Comparison of ENCODE assay signal across 11 mouse cellular contexts in the genomic region with DNA sequence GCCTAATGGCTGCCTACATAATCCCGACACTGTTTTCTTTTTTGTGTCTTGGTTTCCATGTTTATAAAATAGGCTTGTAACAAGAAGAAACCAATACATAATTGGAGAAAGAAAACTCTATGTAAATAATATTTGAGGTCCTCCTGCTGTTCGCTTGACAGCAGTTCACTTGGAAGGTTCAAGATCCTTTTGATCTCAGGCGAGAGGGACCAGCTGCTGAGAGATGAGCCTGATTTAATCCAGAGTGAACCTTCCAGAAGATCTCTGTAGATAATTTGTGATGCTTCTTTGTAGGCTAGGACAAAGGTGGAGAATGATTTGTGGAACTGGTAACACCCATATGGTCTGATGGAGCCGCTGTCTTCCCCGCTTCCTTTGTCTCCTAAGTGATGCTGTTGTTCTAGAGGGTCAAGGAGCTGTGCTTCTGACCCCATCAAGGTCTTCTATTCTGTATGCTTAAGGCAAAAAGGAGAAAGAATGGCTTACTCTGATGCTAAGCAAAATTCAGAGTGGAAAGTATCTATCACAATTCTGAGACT. TPM values are rescaled to one million over a fixed set of nuclear protein-coding genes. Genes with fewer than 3 reads are reported as not detected.
DNase-seq lines count a peak whose midpoint lies in the region; ATAC-seq and TF ChIP-seq lines count a peak whose summit lies in the region.
"Had no signal": no experiment of that assay in that cellular context is flagged by ENCODE, and none has a peak within 500 bp of the region (broad histone marks: within the 10 kb centered on the region; RNA-seq: fewer than 3 reads in every experiment).

No protein-coding gene starts in this region.

- no peak for TF ChIP-seq CTCF in lung, adult 2 months (IDR thresholded peaks at IDR 0.05; ENCODE audit: insufficient read depth, low read length)
- TF ChIP-seq CTCF in stomach, postnatal 0 days (IDR thresholded peaks at IDR 0.05; ENCODE audit: low read depth): no peak

- no peaks in the 10 kb centered on the region for H3K9me3 ChIP-seq in heart, embryonic 12.5 days (replicated peaks)
- no peaks in the 10 kb centered on the region for H3K9me3 ChIP-seq in lung, embryonic 15.5 days
- H3K9me3 ChIP-seq in liver, embryonic 11.5 days (ENCODE audit: control insufficient read depth, low read length): no peaks in the 10 kb centered on the region
- no peaks in the 10 kb centered on the region for H3K9me3 ChIP-seq in stomach, postnatal 0 days (ENCODE audit: control insufficient read depth, low read length)
- H3K9me3 ChIP-seq in forebrain, embryonic 10.5 days: no peaks in the 10 kb centered on the region
- H3K9me3 ChIP-seq: limb, embryonic 13.5 days; neural tube, embryonic 12.5 days had no signal

- TF ChIP-seq POLR2A in lung, adult 2 months (IDR thresholded peaks at IDR 0.05; ENCODE audit: borderline replicate concordance, extremely low read depth, low read depth, low read length): no peak

- H3K27ac ChIP-seq in heart, embryonic 12.5 days (ENCODE audit: poor library complexity, severe bottlenecking): peak overlapping the region; percentile 85
- peak overlapping the region; percentile 89 for H3K27ac ChIP-seq in lung, embryonic 15.5 days
- peak overlapping the region; percentile 4; the same call in 1 of the 2 replicates for H3K27ac ChIP-seq in liver, embryonic 11.5 days (ENCODE audit: low read depth, low read length)
- H3K27ac ChIP-seq in stomach, postnatal 0 days (replicated peaks): peak overlapping the region; percentile 84
- no peak overlapping the region for H3K27ac ChIP-seq in forebrain, embryonic 10.5 days
- H3K27ac ChIP-seq: limb, embryonic 13.5 days; neural tube, embryonic 12.5 days had no signal

- no peak for TF ChIP-seq EP300 in stomach, postnatal 0 days (optimal IDR thresholded peaks at IDR 0.05)

- H3K27me3 ChIP-seq in heart, embryonic 12.5 days (replicated peaks): no peaks in the 10 kb centered on the region
- H3K27me3 ChIP-seq in lung, embryonic 15.5 days: no peaks in the 10 kb centered on the region
- no peaks in the 10 kb centered on the region for H3K27me3 ChIP-seq in liver, embryonic 11.5 days (replicated peaks; ENCODE audit: control insufficient read depth, insufficient read depth, low read length)
- H3K27me3 ChIP-seq in stomach, postnatal 0 days (ENCODE audit: control insufficient read depth, insufficient read depth, low read length): no peaks in the 10 kb centered on the region
- H3K27me3 ChIP-seq in forebrain, embryonic 10.5 days (ENCODE audit: poor library complexity, severe bottlenecking): no peaks in the 10 kb centered on the region
- H3K27me3 ChIP-seq: neural tube, embryonic 12.5 days had no signal

- H3K4me2 ChIP-seq in heart, embryonic 12.5 days: no peak overlapping the region; the same call in 1 of the 2 replicates
- H3K4me2 ChIP-seq in lung, embryonic 15.5 days: no peak overlapping the region
- H3K4me2 ChIP-seq in liver, embryonic 11.5 days: no peak overlapping the region
- H3K4me2 ChIP-seq in stomach, postnatal 0 days (replicated peaks; ENCODE audit: low read depth): no peak overlapping the region
- H3K4me2 ChIP-seq: limb, embryonic 13.5 days; neural tube, embryonic 12.5 days had no signal

- H3K4me3 ChIP-seq in heart, embryonic 12.5 days: no peak overlapping the region
- H3K4me3 ChIP-seq in lung, embryonic 15.5 days: no peak overlapping the region
- H3K4me3 ChIP-seq in lung, adult 2 months (replicated peaks; ENCODE audit: extremely low read depth, low read depth, low read length): no peak overlapping the region
- H3K4me3 ChIP-seq in liver, embryonic 11.5 days (ENCODE audit: low read depth, low read length): no peak overlapping the region
- H3K4me3 ChIP-seq in stomach, postnatal 0 days (ENCODE audit: low read depth, low read length): no peak overlapping the region
- no peak overlapping the region for H3K4me3 ChIP-seq in forebrain, embryonic 10.5 days
- H3K4me3 ChIP-seq: limb, embryonic 13.5 days; neural tube, embryonic 12.5 days had no signal

- 67% methylated on average over 5 of the region's 5 CpGs for WGBS in heart, embryonic 12.5 days
- WGBS in lung, embryonic 15.5 days: 45% methylated on average over 5 of the region's 5 CpGs
- WGBS in lung, adult 2 months: 77% methylated on average over 5 of the region's 5 CpGs
- WGBS in liver, embryonic 11.5 days: 71% methylated on average over 5 of the region's 5 CpGs
- 62% methylated on average over 5 of the region's 5 CpGs for WGBS in stomach, postnatal 0 days
- WGBS in forebrain, embryonic 10.5 days: 81% methylated on average over 5 of the region's 5 CpGs

- peaks cover 66% of the 10 kb centered on the region for H3K4me1 ChIP-seq in heart, embryonic 12.5 days (replicated peaks)
- peaks cover 48% of the 10 kb centered on the region for H3K4me1 ChIP-seq in lung, embryonic 15.5 days
- peaks cover 8% of the 10 kb centered on the region; the same call in 1 of the 2 replicates for H3K4me1 ChIP-seq in lung, adult 2 months (ENCODE audit: control insufficient read depth, insufficient read depth, low read length)
- H3K4me1 ChIP-seq in liver, embryonic 11.5 days (replicated peaks; ENCODE audit: control insufficient read depth, insufficient read depth, low read length): peaks cover 8% of the 10 kb centered on the region; the same call in 1 of the 2 replicates
- peaks cover 8% of the 10 kb centered on the region for H3K4me1 ChIP-seq in stomach, postnatal 0 days (replicated peaks; ENCODE audit: control insufficient read depth, insufficient read depth)
- peaks cover 8% of the 10 kb centered on the region for H3K4me1 ChIP-seq in forebrain, embryonic 10.5 days

- ATAC-seq in heart, embryonic 12.5 days (ENCODE audit: insufficient number of reproducible peaks, low FRiP score): 0 out of 2 replicates have a peak, but pooled peaks have one; percentile 2
- ATAC-seq in lung, embryonic 15.5 days (ENCODE audit: borderline replicate concordance, extremely low read depth, low FRiP score, low TSS enrichment): peak; percentile 53
- no peak for ATAC-seq in liver, embryonic 11.5 days (replicated peaks; ENCODE audit: low FRiP score)
- ATAC-seq in stomach, postnatal 0 days (ENCODE audit: low FRiP score, low TSS enrichment): no peak
- ATAC-seq: hindbrain, embryonic 16.5 days had no signal

- DNase-seq in heart, postnatal 4 days: no peak
- no peak for DNase-seq in lung, adult 2 months
- no peak for DNase-seq in liver, embryonic 11.5 days (ENCODE audit: low spot score)
- DNase-seq in stomach, postnatal 0 days (ENCODE audit: low spot score): no peak
- no peak for DNase-seq in forebrain, embryonic 10.5 days (ENCODE audit: extremely low spot score, low spot score)
- no peak for DNase-seq in adrenal gland, adult 18-20 months (ENCODE audit: low spot score in 2 of 2)

- H3K9ac ChIP-seq in heart, embryonic 12.5 days: no peak overlapping the region
- no peak overlapping the region for H3K9ac ChIP-seq in lung, embryonic 15.5 days
- H3K9ac ChIP-seq in liver, embryonic 11.5 days (ENCODE audit: low read depth, low read length): no peak overlapping the region
- no peak overlapping the region for H3K9ac ChIP-seq in stomach, postnatal 0 days (ENCODE audit: low read length)
- H3K9ac ChIP-seq: limb, embryonic 13.5 days; neural tube, embryonic 12.5 days had no signal

- no peaks in the 10 kb centered on the region for H3K36me3 ChIP-seq in heart, embryonic 12.5 days
- no peaks in the 10 kb centered on the region for H3K36me3 ChIP-seq in lung, embryonic 15.5 days
- no peaks in the 10 kb centered on the region for H3K36me3 ChIP-seq in liver, embryonic 11.5 days (ENCODE audit: control insufficient read depth, insufficient read depth, low read length)
- H3K36me3 ChIP-seq in stomach, postnatal 0 days (ENCODE audit: control insufficient read depth, insufficient read depth, low read length): no peaks in the 10 kb centered on the region
- no peaks in the 10 kb centered on the region for H3K36me3 ChIP-seq in forebrain, embryonic 10.5 days (replicated peaks)
- H3K36me3 ChIP-seq: limb, embryonic 13.5 days; neural tube, embryonic 12.5 days had no signal

RNA-seq across cellular contexts. Expression of a gene that starts 36.0 kb away (rescaled TPM):
- 47.0 and 51.3 TPM in 2 replicates for polyA plus RNA-seq in heart, embryonic 12.5 days (2016; fragmentation: Nextera tagmentation; extraction: Ambion mirVana)
- total RNA-seq in heart, postnatal 4 days (2021): 100 to 1,000 TPM; 160 to 168 TPM
- 12.4 and 13.4 TPM in 2 replicates for polyA plus RNA-seq in lung, embryonic 15.5 days (2015; fragmentation: Nextera tagmentation; extraction: Ambion mirVana)
- 9.4 and 22.8 TPM in 2 replicates for polyA plus RNA-seq in lung, adult 2 months (2012; rRNA removed)
- 11.4 and 13.3 TPM in 2 replicates for polyA plus RNA-seq in liver, embryonic 11.5 days (2014; fragmentation: Nextera tagmentation; extraction: Ambion mirVana)
- polyA plus RNA-seq in stomach, postnatal 0 days (2015; fragmentation: Nextera tagmentation; extraction: Ambion mirVana): 4.3 and 5.6 TPM in 2 replicates
- polyA plus RNA-seq in forebrain, embryonic 10.5 days (2016; fragmentation: Nextera tagmentation; extraction: Ambion mirVana): 10.4 and 10.9 TPM in 2 replicates
- 10 to 100 TPM; 31.1 to 44.3 TPM for total RNA-seq in adrenal gland, adult 18-20 months (2021)

Comparison
In these comparisons a context has a peak if more than half of its experiments do, and no peak if none do; other contexts are left out.
1. ATAC-seq: peak in heart, embryonic 12.5 days (single experiment) and lung, embryonic 15.5 days (single experiment); none in liver, embryonic 11.5 days (single experiment) and stomach, postnatal 0 days (single experiment).